Mouse (Mus musculus) megakaryocyte, embryonic 14.5 days (primary cell): Measurements from ENCODE around the gene C2cd4c.

Experiments
- FLI1 ChIP-seq: IDR thresholded peaks from 2 replicates; pipeline ENCODE4 v1.6.1; 2012; ENCODE audit warnings: low read length, inconsistent platforms, mixed read lengths
- GATA1 ChIP-seq: IDR thresholded peaks from 3 replicates; pipeline ENCODE4 v1.6.1; 2012; ENCODE audit warnings: mixed read lengths, low read length, inconsistent platforms, borderline replicate concordance

DNA sequence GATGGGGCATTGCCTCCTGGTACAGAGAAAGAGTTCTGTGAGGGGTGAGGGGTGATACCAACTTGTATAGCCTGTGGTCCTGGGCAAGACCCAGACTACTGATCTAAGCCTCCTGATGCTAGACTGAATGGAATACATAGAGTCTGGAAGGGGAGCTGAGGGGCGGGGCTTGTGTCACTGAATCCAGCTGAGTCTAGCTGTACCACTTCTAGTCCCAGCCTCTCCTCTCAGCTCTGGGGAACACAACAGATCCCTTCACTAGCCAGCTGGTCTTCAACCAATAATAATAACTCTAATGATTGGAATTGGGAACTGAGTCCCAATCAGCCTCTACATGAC is 449 bp upstream of the C2cd4c start:
- TF ChIP-seq GATA1 (no peak), FLI1 (no peak)
